Mouse (Mus musculus) stomach, embryonic 14.5 days (tissue): ENCODE measurements around the gene Aplnr. TPM values are rescaled to one million over a fixed set of nuclear protein-coding genes. Genes with fewer than 3 reads are reported as not detected.
A peak's percentile ranks its signal among the peaks of the same experiment; 100 is the strongest.

Source experiments
- ATAC-seq: fragments of 200-750 bp; cut with Nextera tagmentation; 2 replicates; pipeline ENCODE4 v1.8.0; 2017; ENCODE audit warnings: low read depth, moderate TSS enrichment; ENCODE audit not compliant: insufficient number of reproducible peaks, insufficient read depth, low FRiP score
- H3K27ac ChIP-seq: fragments of 300-500 bp; sonication (generic); 2 replicates; pipeline ENCODE4 v1.5.1; 2014; ENCODE audit warnings: mild to moderate bottlenecking, low read length, moderate library complexity, mixed read lengths
- H3K27me3 ChIP-seq: fragments of 300-500 bp; sonication (generic); 2 replicates; pipeline ENCODE4 v1.6.1; 2014; ENCODE audit warnings: low read length, control low read depth, mixed read lengths; ENCODE audit not compliant: control insufficient read depth, insufficient read depth
- H3K36me3 ChIP-seq: fragments of 300-500 bp; sonication (generic); 2 replicates; pipeline ENCODE4 v1.6.1; 2014; ENCODE audit warnings: mild to moderate bottlenecking, control low read depth, low read length, moderate library complexity, mixed read lengths; ENCODE audit not compliant: control insufficient read depth, insufficient read depth
- H3K4me1 ChIP-seq: fragments of 300-500 bp; sonication (generic); 2 replicates; pipeline ENCODE4 v1.6.1; 2014; ENCODE audit warnings: low read length, control low read depth, mixed read lengths; ENCODE audit not compliant: control insufficient read depth, insufficient read depth
- H3K4me2 ChIP-seq: fragments of 300-500 bp; sonication (generic); replicated peaks from 2 replicates; pipeline ENCODE4 v1.6.1; 2014; ENCODE audit warnings: low read depth, low read length, control low read depth
- H3K4me3 ChIP-seq: fragments of 300-500 bp; sonication (generic); 2 replicates; pipeline ENCODE4 v1.5.1; 2014; ENCODE audit warnings: low read depth, low read length, control low read depth
- H3K9ac ChIP-seq: fragments of 300-500 bp; sonication (generic); replicated peaks from 2 replicates; pipeline ENCODE4 v1.6.1; 2014; ENCODE audit warnings: low read depth, mild to moderate bottlenecking, control low read depth, low read length, moderate library complexity, mixed read lengths
- H3K9me3 ChIP-seq: fragments of 300-500 bp; sonication (generic); 2 replicates; pipeline ENCODE4 v1.6.1; 2016; ENCODE audit warnings: low read depth, low read length, control low read depth; ENCODE audit not compliant: control insufficient read depth
- WGBS: fragments of 180-500 bp; shearing (Covaris S2); extraction: QIAGEN DNeasy Blood & Tissue Kit; methylation state at CpG from one replicate; pipeline ENCODE4 v1.1.7; 2014; 5-methylcytosine and 5-hydroxymethylcytosine counted together
- polyA plus RNA-seq: library from polyadenylated mRNA; unstranded; fragments of >200 nt; fragmentation: Nextera tagmentation; extraction: Ambion mirVana; gene quantifications from 2 replicates; pipeline ENCODE4 v1.2.1, GENCODE M21; 2014

Gene Aplnr
- polyA plus RNA-seq, result 52.0 and 57.1 TPM in 2 replicates

GRCm38 (mm10) chr2:85136089-85136488 is at the start of gene Aplnr:
Gene Aplnr, plus strand, starts transcription at chr2:85136225.
- H3K36me3 ChIP-seq, result no peaks in the 10 kb centered on the region
- H3K27ac ChIP-seq, result peak within 1 kb of the TSS; percentile 7; the same call in 1 of the 2 replicates
- no peak; the same call in 1 of the 2 replicates for ATAC-seq
- H3K4me2 ChIP-seq, result no peak within 1 kb of the TSS
- WGBS, result 27% methylated on average over 4 of the region's 4 CpGs
- H3K9ac ChIP-seq, result no peak within 1 kb of the TSS
- H3K27me3 ChIP-seq, result no peaks in the 10 kb centered on the region
- H3K9me3 ChIP-seq, result no peaks in the 10 kb centered on the region
- H3K4me1 ChIP-seq, result peaks cover 6% of the 10 kb centered on the region; the same call in 1 of the 2 replicates
- H3K4me3 ChIP-seq, result peak within 1 kb of the TSS; percentile 11

GRCm38 (mm10) chr2:85088716-85089646 is 47.0 kb upstream of the Aplnr start:
- no peak overlapping the region for H3K4me2 ChIP-seq
- H3K9me3 ChIP-seq, result no peaks in the 10 kb centered on the region
- H3K4me1 ChIP-seq, result peaks cover 8% of the 10 kb centered on the region; the same call in 1 of the 2 replicates
- no peaks in the 10 kb centered on the region for H3K36me3 ChIP-seq
- H3K4me3 ChIP-seq, result no peak overlapping the region
- no peak overlapping the region for H3K9ac ChIP-seq
- H3K27me3 ChIP-seq, result no peaks in the 10 kb centered on the region
- H3K27ac ChIP-seq, result no peak overlapping the region
- WGBS, result 47% methylated on average over 11 of the region's 11 CpGs
- ATAC-seq, result peak; percentile 68

GRCm38 (mm10) chr2:85091325-85091724 is 44.7 kb upstream of the Aplnr start:
- no peaks in the 10 kb centered on the region for H3K9me3 ChIP-seq
- no peak for ATAC-seq
- no peaks in the 10 kb centered on the region for H3K36me3 ChIP-seq
- no peak overlapping the region for H3K4me2 ChIP-seq
- no peak overlapping the region for H3K27ac ChIP-seq
- H3K27me3 ChIP-seq, result no peaks in the 10 kb centered on the region
- H3K9ac ChIP-seq, result no peak overlapping the region
- H3K4me1 ChIP-seq, result peaks cover 8% of the 10 kb centered on the region; the same call in 1 of the 2 replicates
- no peak overlapping the region for H3K4me3 ChIP-seq
- WGBS, result 89% methylated on average over 4 of the region's 4 CpGs

GRCm38 (mm10) chr2:85093376-85093775 is 42.6 kb upstream of the Aplnr start:
- Histone ChIP-seq H3K27me3 (no peaks in the 10 kb centered on the region), H3K9me3 (no peaks in the 10 kb centered on the region), H3K4me3 (no peak overlapping the region), H3K4me1 (peaks cover 8% of the 10 kb centered on the region; the same call in 1 of the 2 replicates), H3K36me3 (no peaks in the 10 kb centered on the region), H3K27ac (no peak overlapping the region), H3K4me2 (no peak overlapping the region), H3K9ac (no peak overlapping the region)
- ATAC-seq, result no peak; the same call in 1 of the 2 replicates
- WGBS, result 88% methylated on average over 1 of the region's 1 CpGs

GRCm38 (mm10) chr2:85095906-85096305 is 40.1 kb upstream of the Aplnr start:
- no peaks in the 10 kb centered on the region for H3K9me3 ChIP-seq
- no peak for ATAC-seq
- H3K9ac ChIP-seq, result no peak overlapping the region
- no peaks in the 10 kb centered on the region for H3K4me1 ChIP-seq
- H3K27me3 ChIP-seq, result no peaks in the 10 kb centered on the region
- no peak overlapping the region for H3K27ac ChIP-seq
- no peak overlapping the region for H3K4me3 ChIP-seq
- H3K4me2 ChIP-seq, result no peak overlapping the region
- H3K36me3 ChIP-seq, result no peaks in the 10 kb centered on the region
- WGBS, result 47% methylated on average over 5 of the region's 5 CpGs

- Histone ChIP-seq H3K36me3 (no peaks in the 10 kb centered on the region), H3K4me1 (no peaks in the 10 kb centered on the region), H3K4me2 (no peak overlapping the region), H3K9me3 (no peaks in the 10 kb centered on the region), H3K4me3 (no peak overlapping the region), H3K27ac (no peak overlapping the region), H3K9ac (no peak overlapping the region), H3K27me3 (no peaks in the 10 kb centered on the region)
- no peak for ATAC-seq
- WGBS, result 70% methylated on average over 2 of the region's 2 CpGs
These were observed 38.0 kb upstream of the Aplnr start for GRCm38 (mm10) chr2:85098014-85098413.

- H3K4me1 ChIP-seq, result no peaks in the 10 kb centered on the region
- H3K9me3 ChIP-seq, result no peaks in the 10 kb centered on the region
- H3K27me3 ChIP-seq, result no peaks in the 10 kb centered on the region
- no peak overlapping the region for H3K4me3 ChIP-seq
- H3K36me3 ChIP-seq, result no peaks in the 10 kb centered on the region
- peak overlapping the region; percentile 34; the same call in 1 of the 2 replicates for H3K27ac ChIP-seq
- no peak overlapping the region for H3K4me2 ChIP-seq
- no peak overlapping the region for H3K9ac ChIP-seq
- 68% methylated on average over 7 of the region's 7 CpGs for WGBS
- ATAC-seq, result peak; percentile 39; the same call in 1 of the 2 replicates
These were observed 37.1 kb upstream of the Aplnr start for GRCm38 (mm10) chr2:85098824-85099511.

- H3K4me1 ChIP-seq, result 0 out of 2 replicates have a peak, but pooled peaks cover 4% of the 10 kb centered on the region
- no peak overlapping the region for H3K9ac ChIP-seq
- no peak for ATAC-seq
- H3K9me3 ChIP-seq, result no peaks in the 10 kb centered on the region
- H3K27ac ChIP-seq, result no peak overlapping the region
- H3K27me3 ChIP-seq, result no peaks in the 10 kb centered on the region
- no peak overlapping the region for H3K4me2 ChIP-seq
- H3K36me3 ChIP-seq, result no peaks in the 10 kb centered on the region
- no peak overlapping the region for H3K4me3 ChIP-seq
- 75% methylated on average over 8 of the region's 8 CpGs for WGBS
These were observed 32.8 kb upstream of the Aplnr start for GRCm38 (mm10) chr2:85103201-85103600.
